Mouse (Mus musculus): ENCODE data around the gene Nr0b2.

DNA sequence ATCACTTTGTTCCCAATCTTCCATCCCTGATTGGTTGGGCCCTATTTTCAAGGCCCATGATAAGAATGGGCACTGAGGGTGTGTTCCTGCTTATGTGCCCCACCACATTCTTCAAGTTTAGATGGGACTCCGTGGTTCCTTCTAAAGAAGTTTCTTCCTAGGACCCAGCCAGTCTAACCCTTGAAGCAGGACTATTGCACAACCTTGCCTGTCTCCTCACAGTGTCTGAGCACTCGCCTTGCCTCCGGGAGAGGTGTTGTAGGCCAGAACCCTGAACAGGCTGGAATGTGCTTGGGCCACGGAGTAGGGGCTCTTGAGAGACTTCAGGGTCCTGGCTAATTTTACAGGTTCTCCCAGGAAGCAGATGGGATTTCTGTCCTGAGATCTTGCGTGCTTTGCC lies 49.9 kb downstream of the Nr0b2 start:
- TF ChIP-seq CTCF (IDR thresholded peaks at IDR 0.05; ENCODE audit: control insufficient read depth, insufficient read depth, low read length) (no peak), POLR2A (IDR thresholded peaks at IDR 0.05; ENCODE audit: borderline replicate concordance, control insufficient read depth, low read depth, low read length) (no peak)
